In the genomic region with DNA sequence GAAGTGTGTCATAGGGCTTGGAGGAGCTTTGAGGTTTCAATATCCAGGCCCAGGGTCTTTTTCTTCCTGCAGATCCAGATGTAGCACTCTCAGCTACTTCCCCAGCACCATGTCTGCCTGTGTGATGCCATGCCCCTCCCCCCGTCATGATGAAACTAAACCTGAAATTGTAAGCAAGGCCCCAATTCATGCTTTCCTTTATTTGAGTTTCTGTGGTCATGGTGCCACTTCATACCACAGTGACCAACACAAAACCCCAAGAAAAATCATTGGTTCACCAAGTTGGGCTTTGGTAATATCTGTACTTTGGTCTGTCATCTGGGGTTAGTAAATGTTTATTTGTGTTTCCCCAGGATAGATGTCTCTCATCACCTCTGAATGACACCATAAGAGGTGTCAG, we compare ENCODE assay signal across 40 mouse cellular contexts. TPM values are rescaled to one million over a fixed set of nuclear protein-coding genes. Genes with fewer than 3 reads are reported as not detected.
"Had no signal": no experiment of that assay in that cellular context is flagged by ENCODE, and none has a peak within 500 bp of the region (broad histone marks: within the 10 kb centered on the region; RNA-seq: fewer than 3 reads in every experiment).

No protein-coding gene starts in this region.

- H3K27me3 ChIP-seq: heart, embryonic 15.5 days; hindbrain, embryonic 15.5 days; limb, embryonic 13.5 days; liver, embryonic 13.5 days had no signal

- H3K27ac ChIP-seq: gastrocnemius, adult 2 months; heart, embryonic 10.5 days; heart, embryonic 13.5 days; heart, embryonic 15.5 days; hindbrain, embryonic 13.5 days; hindbrain, embryonic 15.5 days; hindbrain, postnatal 0 days; intestine, embryonic 15.5 days; layer of hippocampus, adult 2 months; limb, embryonic 13.5 days; limb, embryonic 15.5 days; liver, embryonic 13.5 days had no signal

- ATAC-seq: forebrain, postnatal 0 days; hindbrain, postnatal 0 days; inflammation-experienced regulatory T-cells, adult 6 months; intestine, embryonic 15.5 days; intestine, postnatal 0 days had no signal

- H3K36me3 ChIP-seq: heart, embryonic 10.5 days; heart, embryonic 13.5 days; heart, embryonic 15.5 days; hindbrain, embryonic 13.5 days; hindbrain, embryonic 15.5 days; intestine, embryonic 15.5 days; limb, embryonic 13.5 days; limb, embryonic 15.5 days; liver, embryonic 13.5 days had no signal

- H3K4me2 ChIP-seq: heart, embryonic 13.5 days; heart, embryonic 15.5 days; hindbrain, embryonic 13.5 days; hindbrain, embryonic 15.5 days; intestine, embryonic 15.5 days; limb, embryonic 13.5 days; limb, embryonic 15.5 days; liver, embryonic 13.5 days had no signal

- H3K9ac ChIP-seq: forebrain, postnatal 0 days; heart, embryonic 13.5 days; heart, embryonic 15.5 days; hindbrain, embryonic 13.5 days; hindbrain, embryonic 15.5 days; intestine, embryonic 15.5 days; limb, embryonic 13.5 days; limb, embryonic 15.5 days; liver, embryonic 13.5 days had no signal

- H3K9me3 ChIP-seq: heart, embryonic 15.5 days; hindbrain, embryonic 15.5 days; intestine, embryonic 15.5 days; liver, embryonic 13.5 days had no signal

- H3K4me1 ChIP-seq: heart, embryonic 10.5 days; heart, embryonic 13.5 days; heart, embryonic 15.5 days; hindbrain, embryonic 13.5 days; hindbrain, embryonic 15.5 days; intestine, embryonic 15.5 days; limb, embryonic 13.5 days; limb, embryonic 15.5 days; liver, embryonic 13.5 days had no signal

- DNase-seq: forebrain, postnatal 0 days; gastrocnemius, adult 2 months; gastrocnemius, postnatal 10 days; gastrocnemius, postnatal 25 days; heart, adult 18-20 months; heart, postnatal 14 days; heart, postnatal 36 days; kidney, adult 18-20 months; kidney, adult 8-10 months; kidney, postnatal 10 days; kidney, postnatal 4 days; layer of hippocampus, postnatal 36 days; left cerebral cortex, postnatal 4 days; liver, embryonic 13.5 days had no signal

- H3K4me3 ChIP-seq: gastrocnemius, adult 2 months; heart, embryonic 10.5 days; heart, embryonic 13.5 days; heart, embryonic 15.5 days; hindbrain, embryonic 13.5 days; hindbrain, embryonic 15.5 days; intestine, embryonic 15.5 days; layer of hippocampus, adult 2 months; limb, embryonic 13.5 days; limb, embryonic 15.5 days; liver, embryonic 13.5 days had no signal

RNA-seq across cellular contexts. Expression of gene Cib3, which starts 4.1 kb away (rescaled TPM):
- total RNA-seq: gastrocnemius, adult 2 months; gastrocnemius, postnatal 10 days; gastrocnemius, postnatal 25 days; gastrocnemius, postnatal 4 days; heart, postnatal 14 days; hematopoietic stem cell, adult 5-6 weeks; hindbrain, postnatal 0 days; layer of hippocampus, adult 2 months; layer of hippocampus, postnatal 14 days; left cerebral cortex, adult 18-20 months; left cerebral cortex, adult 8-10 months; left cerebral cortex, postnatal 10 days had no signal
- polyA plus RNA-seq: forebrain, postnatal 0 days; heart, embryonic 10.5 days; heart, embryonic 13.5 days; heart, embryonic 15.5 days; heart, postnatal 0 days; hindbrain, embryonic 11.5 days; hindbrain, embryonic 13.5 days; hindbrain, embryonic 15.5 days; hindbrain, postnatal 0 days; intestine, embryonic 15.5 days; kidney, embryonic 14.5 days; kidney, embryonic 16.5 days; limb, embryonic 11.5 days; limb, embryonic 13.5 days; limb, embryonic 15.5 days; liver, embryonic 13.5 days had no signal

RNA-seq across cellular contexts. Expression of gene Gm11034, which starts 4.9 kb away (rescaled TPM):
- total RNA-seq: forebrain, postnatal 0 days; gastrocnemius, adult 2 months; gastrocnemius, postnatal 10 days; gastrocnemius, postnatal 25 days; gastrocnemius, postnatal 4 days; heart, adult 18-20 months; heart, adult 8-10 months; heart, postnatal 14 days; heart, postnatal 36 days; hematopoietic stem cell, adult 5-6 weeks; hindbrain, postnatal 0 days; layer of hippocampus, adult 2 months; layer of hippocampus, postnatal 14 days; layer of hippocampus, postnatal 36 days; left cerebral cortex, adult 18-20 months; left cerebral cortex, adult 8-10 months; left cerebral cortex, postnatal 10 days; left cerebral cortex, postnatal 25 days; left cerebral cortex, postnatal 4 days had no signal
- polyA plus RNA-seq: forebrain, postnatal 0 days; frontal cortex, adult 2 months; heart, embryonic 10.5 days; heart, embryonic 13.5 days; heart, embryonic 15.5 days; heart, postnatal 0 days; hindbrain, embryonic 11.5 days; hindbrain, embryonic 13.5 days; hindbrain, embryonic 15.5 days; hindbrain, postnatal 0 days; inflammation-experienced regulatory T-cells, adult 6 months; intestine, embryonic 15.5 days; intestine, postnatal 0 days; kidney, embryonic 14.5 days; kidney, embryonic 16.5 days; limb, embryonic 11.5 days; limb, embryonic 13.5 days; limb, embryonic 15.5 days; liver, embryonic 13.5 days had no signal

RNA-seq across cellular contexts. Expression of gene Hsh2d, which starts 19.1 kb away (rescaled TPM):
- total RNA-seq: forebrain, postnatal 0 days; gastrocnemius, adult 2 months; gastrocnemius, postnatal 10 days; gastrocnemius, postnatal 25 days; gastrocnemius, postnatal 4 days; heart, adult 8-10 months; heart, postnatal 36 days; hindbrain, postnatal 0 days; layer of hippocampus, postnatal 14 days; layer of hippocampus, postnatal 36 days; left cerebral cortex, adult 18-20 months; left cerebral cortex, adult 8-10 months; left cerebral cortex, postnatal 10 days; left cerebral cortex, postnatal 25 days; left cerebral cortex, postnatal 4 days had no signal
- polyA plus RNA-seq: forebrain, postnatal 0 days; hindbrain, embryonic 11.5 days; hindbrain, embryonic 13.5 days; hindbrain, embryonic 15.5 days; hindbrain, postnatal 0 days; kidney, embryonic 14.5 days; kidney, embryonic 16.5 days; limb, embryonic 11.5 days; limb, embryonic 13.5 days; limb, embryonic 15.5 days had no signal
